Mouse (Mus musculus): ENCODE results near the gene Msrb3.

Gene Msrb3

DNA sequence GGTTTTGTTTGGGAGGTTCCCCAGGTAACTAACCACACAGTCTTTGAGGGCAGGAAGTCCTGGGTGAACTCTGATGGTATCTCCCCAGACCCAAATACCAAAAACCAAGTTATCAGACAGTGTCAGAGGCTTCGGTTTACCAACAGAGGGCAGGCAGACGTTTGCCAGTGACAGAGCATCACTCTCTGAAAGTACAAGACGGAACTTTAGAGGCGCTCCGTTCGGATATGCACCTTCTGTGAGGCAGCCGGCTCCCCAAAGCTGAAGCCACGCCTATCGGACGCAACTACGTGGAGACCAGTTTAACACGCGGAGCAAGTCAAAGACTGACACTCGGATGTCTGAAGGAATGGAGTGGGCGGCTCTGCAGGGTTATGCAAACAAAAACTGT, 3.0 kb downstream of the Msrb3 start:
- DNase-seq, result no peak

DNA sequence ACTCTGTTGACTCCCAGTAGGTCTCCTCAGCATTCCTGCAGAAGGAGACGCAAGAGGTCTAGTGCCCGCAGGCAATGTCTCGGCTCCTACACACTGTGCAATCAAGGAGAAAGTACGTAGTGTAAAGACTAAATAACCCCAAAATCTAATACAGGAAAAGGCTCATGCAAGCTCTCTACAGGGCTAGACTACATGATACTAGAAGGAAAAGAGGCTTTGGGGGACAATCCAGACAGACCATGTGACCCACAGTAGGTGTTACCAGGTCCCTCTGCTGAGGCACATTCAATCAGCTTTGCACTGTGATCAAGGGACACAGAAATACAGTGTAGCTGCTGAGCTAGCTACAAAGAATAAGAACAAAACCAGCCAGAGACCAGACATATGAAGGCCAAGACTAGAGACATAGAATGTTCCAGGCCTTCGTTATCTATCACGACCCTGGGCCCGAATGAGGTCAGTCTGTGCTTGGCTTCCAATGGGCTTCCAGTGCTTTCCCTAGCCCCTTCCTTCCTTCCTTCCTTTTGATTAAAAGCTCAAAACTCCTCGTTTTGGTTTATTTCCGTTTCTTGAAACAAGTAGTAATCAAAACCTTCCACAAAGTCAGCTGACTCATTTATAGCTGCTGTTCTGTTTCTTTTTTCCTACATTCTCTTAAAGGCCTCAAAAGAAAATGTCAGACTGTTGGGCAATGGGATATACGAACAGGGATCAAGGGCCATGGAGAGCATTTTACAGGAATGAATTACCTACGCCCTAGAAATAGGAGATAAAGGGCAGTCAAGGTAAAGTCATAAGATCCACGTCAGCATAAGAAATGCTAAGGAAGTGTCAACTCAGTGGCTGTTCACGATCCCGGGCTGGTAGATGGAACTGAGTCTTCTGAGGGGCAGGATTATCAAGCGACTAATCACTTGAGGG, 3.7 kb downstream of the Msrb3 start:
- no peak for DNase-seq

DNA sequence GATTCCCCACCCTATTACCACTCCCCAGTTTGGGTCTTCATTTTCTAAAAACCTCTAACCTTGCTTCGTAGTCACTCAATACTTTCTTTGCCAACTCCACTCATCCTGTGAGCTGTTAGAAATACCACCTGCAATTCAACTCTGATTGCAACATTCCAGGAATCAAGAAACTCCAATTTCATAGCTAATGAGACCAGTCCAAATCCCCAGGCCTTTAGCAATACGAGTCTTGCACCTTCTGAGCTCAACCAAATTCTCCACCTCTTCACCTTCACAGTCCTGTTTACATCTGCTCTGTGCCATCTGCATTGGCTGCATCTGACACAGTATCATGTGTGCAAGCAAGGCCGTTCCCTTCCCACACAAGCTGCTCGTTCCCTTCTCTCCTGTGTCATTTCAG, 5.0 kb downstream of the Msrb3 start:
- no peak for DNase-seq

DNA sequence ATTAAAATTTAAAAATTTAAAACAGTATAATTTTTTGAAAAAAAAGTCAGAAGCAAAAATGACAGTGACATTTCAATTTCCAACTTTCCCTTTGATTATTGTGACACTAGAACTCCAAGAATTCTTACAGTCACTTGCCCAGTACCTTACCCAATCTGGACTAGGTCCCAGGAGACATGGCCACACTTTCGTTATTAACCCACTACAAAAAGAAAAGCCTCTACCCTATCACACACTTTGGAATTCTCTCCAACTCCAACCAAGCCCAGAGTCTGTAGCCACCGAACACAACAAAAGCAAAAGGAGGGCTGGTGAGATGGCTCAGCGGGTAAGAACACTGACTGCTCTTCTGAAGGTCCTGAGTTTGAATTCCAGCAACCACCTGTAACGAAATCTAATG, 7.8 kb downstream of the Msrb3 start:
- DNase-seq, result no peak

DNA sequence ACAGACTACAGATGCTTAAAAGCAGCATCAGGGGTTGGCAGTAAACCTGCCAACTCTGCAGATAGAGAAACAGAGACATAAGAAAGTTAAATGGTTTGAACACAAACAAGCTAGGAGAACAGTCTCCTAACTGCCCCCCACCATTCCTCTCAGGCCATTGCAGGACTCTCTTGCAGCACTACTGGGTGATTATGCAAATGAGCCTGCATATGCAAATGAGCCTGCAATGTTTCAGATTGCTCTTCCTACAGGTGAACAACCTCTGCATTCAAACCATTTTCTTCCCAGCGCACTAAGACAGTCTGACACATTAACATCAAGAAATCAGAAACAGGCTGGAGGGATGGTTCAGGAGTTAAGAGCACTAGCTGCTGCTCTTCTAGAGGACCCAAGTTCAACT, 8.3 kb downstream of the Msrb3 start:
- DNase-seq, result no peak

DNA sequence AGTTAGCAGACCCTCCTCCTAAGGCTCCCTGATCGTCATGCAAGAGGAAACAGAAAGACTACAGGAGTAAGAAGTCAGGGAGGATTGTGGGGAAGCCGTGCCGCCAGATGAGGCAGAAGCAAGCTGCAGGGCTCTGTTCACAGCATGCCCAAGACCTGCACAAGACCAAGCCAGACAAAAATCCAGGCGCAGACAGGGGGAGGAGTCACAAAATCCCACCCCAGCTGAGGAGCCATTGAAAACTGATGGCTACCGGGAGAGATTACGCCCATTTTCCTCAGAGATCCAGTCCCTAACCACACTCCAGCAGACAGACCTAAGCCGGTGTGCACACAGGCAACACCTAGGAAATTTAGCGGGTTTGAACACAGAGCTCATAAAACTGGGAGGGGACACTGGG, 10.4 kb downstream of the Msrb3 start:
- DNase-seq, result no peak

DNA sequence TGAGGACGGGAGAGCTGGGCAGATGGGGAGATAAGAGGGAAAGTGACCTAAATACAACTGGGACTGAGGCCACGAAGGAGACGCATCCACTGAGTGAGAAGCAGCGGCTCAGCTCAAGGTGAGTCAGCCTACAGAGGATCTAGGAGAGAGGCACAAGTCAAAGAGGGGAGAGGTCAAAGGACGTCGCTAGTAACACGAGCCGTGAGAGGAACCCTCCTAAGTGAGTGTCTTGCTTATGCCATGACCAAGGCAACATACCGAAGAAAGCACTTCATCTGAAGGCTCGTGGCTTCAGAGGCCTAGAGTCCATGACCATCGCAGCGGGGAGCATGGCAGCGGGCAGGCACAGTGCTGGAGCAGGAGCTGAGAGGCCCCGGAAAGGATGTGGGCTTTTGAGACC, 14.7 kb downstream of the Msrb3 start:
- DNase-seq, result no peak

DNA sequence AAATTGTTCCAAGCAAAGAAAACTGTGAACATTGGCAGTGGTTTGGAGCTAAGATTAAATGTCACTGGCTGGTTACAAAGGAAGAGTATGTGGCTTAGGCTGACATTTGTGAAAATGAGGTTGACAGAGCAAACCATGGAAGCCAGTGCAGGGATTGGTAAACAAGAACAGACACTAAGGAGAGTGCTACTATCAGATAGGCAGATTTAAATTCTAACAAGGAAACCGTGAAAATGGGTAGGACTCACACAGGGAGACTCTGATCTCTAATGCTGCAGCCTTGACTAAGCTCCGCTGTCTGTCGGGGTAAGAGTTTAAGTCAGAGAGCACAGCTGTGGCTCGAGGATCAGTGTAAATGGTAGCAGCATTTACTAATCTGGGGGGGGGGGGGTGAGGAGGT, 15.2 kb downstream of the Msrb3 start:
- no peak for DNase-seq

DNA sequence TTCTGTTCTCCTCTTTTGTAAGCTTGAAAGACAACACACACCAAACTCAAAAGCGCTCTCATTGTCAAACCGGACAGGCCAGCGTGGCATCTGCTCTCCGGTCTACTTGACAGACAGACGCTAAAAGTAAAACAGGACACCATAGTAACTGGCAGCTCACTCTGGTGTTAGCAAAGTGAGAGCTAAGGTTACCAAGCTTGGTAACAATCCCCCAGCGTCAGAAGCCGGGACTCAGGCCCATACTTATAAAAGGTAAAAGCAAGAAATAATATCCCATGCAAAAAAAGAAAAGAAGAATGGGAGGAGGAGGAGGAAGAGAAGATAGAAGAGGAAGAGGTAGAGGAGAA, 15.9 kb downstream of the Msrb3 start:
- DNase-seq, result no peak

DNA sequence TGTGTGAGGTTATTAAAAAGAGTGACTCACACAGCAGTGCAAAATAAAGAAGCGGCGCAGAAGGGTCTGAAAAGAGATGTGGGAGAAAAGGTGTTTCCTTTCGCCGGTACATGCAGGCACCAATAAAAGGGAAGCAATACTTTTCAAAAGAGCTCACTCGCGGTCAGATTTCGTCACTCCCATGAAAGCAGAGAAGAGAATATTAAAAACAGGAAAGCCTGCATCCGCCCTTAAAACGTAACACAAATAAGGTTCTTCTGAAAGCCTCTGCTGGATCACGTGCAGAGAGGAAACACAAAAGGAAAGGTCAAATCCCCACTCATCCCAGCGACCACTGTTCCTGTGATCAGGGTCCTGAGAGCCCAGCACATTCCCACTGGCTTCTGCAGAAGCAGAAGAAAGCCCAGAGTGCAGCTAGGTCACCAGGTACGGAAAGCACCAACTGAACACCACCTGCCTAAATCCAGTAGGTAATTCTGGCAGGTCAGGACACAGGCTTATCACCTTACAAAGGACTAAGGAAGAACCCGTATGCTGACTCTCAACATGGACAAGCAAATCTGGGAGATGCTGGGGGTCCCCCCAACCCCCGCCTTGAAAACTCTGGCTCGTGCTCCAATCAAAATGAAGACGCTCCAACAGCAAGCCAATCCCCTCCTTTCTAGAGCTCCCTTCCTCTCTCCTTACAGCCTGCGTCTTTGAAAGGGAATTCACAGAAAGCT, 16.4 kb downstream of the Msrb3 start:
- peak; percentile 19 for DNase-seq

DNA sequence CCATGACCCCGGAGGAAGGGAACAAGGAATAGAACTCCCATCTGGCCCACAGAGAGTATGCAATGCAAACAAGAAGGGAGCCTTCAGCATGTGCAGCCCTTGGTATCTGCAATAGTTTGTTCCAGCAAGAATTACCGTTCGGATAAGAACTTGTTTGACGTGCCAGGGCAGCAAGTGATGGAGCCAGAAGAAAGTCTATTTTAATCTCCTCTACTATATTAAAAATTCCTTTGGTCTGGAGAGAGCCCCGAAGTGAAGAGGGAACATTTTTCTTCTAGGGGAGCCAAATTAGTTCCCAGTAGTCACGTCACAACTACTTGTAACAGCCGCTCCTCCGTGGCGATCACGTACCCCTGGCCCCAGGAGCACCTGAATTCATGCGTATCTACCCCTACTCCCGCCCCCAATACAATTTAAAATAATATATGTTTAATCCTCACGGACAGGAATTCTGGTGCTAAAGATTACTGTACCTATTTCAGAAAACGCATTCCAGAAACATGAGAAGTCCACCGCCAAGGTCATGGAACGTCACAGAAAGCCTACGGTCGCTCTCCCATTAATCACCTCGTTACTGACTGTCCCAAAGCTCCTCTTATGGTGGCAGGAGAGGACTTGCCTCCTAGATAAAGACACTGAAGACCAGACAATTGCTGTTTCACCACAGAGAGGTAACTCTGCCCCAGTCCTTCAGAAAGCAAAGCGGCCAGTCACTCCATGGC, 22.2 kb downstream of the Msrb3 start:
- DNase-seq, result no peak

DNA sequence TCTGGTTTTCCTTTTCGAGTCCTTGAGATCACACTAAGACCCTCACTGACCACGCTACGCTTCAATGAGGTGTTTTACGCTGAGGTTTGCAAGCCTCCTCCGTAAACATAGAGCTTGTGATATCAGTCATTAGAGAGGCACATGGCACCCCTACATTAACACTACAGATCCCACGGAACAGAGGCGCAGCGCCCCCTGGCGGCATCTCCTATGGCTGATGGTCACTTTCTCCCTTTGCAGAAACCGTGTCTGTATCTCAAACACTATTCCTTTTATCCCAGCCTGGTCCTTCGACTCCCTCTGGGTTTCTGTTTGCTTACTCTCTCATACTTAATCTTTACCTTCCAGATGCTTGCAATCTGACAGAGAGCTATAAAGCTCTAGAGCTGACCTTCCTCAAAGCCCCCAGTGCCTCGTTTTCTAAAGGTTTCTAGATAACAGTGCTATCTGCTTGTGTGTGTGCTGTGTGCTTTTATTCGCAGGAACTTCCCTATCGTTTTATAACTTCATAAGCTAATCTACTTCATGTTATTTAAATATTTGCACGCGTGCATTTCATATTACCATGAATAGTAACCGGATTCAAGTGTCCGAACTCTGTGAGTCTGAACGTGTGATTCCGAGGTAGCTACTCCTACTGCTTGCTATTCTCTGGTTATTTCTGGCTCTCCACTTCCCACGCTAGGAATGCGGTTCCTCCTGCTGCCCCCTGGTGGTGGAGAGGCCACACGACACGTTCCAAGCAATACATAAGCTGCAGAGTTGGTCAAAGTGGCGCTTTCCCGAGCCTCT, 23.0 kb downstream of the Msrb3 start:
- peak; percentile 47 for DNase-seq

DNA sequence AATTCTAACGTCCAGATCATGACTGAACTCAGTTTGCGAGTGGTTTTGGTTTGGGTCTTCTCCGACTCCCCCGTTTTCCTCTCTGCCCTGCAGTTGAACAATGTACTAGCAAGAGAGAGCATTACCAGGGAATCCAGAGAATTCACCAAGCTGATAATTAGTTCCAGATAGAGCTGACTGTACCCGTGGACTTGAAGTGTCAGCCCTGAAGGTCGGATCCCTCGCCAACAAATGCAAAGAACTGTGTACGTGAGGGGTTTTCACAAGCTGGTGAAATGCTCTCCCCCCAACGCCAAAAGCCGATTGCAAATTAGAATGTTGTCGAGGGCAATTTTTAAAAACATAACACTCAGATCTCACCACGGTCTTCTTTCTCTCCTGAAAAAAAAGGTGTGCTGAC, 24.6 kb downstream of the Msrb3 start:
- DNase-seq, result no peak

DNA sequence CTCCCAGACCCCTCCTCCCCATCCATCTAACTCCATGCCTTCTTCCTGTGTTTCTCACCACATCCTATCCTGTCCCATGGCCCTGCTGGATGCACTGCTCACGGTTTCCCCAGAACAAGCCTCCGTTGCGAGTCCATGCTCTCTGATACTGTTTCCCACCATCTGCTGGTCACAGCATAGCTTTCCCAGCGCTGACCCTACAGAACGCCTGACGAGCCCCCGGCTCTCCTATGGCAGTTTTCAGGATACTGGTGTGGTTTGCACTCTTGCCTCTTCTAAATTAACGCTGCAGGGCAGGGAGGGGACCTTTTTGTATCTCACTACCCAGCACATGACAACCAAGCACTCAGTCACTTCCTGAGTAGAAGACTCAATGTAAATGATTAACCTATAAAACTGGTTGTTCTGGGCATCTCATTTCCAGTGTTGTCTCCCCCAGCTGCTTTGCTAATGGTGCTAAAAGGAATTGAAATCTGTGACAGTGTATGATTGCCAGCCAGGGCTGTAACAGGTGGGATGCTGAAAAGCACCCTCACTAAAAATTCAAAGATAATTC, 25.2 kb downstream of the Msrb3 start:
- DNase-seq, result no peak

DNA sequence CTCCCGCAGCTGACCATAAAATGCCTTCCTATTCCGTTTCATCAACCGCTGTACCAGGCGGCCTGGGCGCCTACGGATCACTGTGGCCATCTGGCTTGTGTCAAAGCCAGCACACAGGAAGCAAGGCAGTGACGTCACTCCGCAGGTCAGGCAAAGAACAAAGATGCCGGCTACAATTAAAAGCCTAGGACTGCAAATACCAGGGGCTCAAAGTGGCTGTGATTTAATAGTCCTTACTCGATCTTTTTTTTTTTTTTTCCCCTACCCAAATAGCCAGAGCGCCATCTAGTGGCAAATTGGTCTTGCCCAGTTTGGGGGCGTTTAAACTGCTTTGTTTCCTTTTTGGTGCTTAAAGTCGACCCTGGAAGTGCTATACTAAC, 26.4 kb downstream of the Msrb3 start:
- DNase-seq, result peak; percentile 44

DNA sequence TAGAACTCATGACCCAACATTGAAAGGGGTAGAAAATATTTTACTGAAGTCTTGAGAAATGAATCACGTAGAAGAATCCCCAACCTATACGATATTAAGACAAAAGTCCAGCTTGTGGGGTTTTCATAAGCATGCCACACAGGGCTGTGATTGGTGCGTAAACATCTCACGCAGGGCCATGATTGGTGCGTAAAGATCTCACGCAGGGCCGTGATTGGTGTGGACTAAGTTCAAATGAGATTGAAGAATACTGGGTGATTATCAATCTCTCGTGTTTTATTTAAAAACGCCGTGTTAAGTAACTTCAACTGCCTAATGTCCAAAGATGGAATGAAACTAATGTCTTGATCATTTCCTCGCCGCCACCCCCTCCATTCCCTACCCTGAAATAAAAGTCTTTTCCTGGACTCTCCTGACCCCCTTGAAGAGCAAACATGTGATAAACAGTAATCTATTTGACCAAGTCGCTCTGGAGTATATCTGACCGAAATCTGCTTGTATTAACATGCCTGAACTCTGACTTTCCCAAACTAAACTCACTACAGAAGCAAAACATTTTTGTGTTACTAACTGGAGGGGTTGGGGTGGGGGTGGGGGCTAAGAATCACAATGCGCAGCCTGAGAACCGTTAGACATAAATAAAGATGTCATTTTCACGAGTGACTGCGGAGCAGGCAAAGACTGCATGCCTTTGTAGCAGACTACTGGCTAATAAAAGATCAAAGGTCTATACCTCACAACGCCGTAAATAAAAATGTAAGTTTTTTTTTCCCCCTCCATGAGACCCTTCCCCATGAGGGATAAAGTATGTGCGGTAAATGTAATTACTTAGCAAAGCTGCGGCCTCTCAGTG, 27.0 kb downstream of the Msrb3 start:
- no peak for DNase-seq

DNA sequence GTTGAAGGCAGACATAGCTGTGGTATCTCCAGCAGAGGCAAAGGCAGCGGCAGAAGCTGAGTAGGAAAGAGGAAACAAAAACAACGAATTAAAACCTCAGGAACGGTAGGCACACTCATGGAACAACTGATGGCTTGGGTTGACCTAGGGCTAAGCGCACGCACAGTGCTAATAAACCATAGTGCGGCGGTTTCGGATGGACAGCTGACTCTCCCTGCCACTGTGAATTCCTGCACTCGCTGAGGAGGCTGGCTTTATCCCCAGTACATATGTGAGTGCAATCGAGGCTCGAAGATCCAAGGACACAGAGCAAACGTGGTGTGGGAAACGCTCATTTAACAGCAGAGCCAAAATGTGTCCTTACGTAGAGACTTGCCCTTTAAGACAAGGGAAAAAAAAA, 27.8 kb downstream of the Msrb3 start:
- no peak for DNase-seq

DNA sequence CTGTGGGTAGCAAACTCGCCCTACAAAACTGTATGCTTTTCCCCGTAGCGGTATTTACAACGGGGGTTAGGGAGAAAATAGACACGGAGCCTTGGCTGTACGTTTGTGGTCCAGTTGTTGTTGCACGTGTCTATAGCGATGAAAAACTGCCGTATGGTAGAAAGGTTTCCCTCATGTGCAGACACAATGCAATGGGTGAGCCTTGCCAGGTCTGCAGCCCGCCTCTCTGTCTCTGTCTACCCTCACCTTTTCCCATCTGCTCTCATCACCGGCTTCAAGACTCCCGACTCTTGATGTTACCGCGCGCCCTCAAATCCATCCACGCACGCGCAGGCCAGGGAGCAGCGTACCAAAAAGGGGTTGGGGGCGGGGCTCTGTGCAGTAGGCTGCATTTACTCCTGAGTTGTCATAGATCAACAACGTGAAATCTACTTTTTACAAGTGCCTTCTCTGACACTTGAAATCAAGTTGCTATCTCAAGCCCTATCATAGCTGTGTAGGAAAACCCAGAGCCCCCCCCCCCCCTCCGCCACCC, 29.6 kb downstream of the Msrb3 start:
- DNase-seq, result no peak

DNA sequence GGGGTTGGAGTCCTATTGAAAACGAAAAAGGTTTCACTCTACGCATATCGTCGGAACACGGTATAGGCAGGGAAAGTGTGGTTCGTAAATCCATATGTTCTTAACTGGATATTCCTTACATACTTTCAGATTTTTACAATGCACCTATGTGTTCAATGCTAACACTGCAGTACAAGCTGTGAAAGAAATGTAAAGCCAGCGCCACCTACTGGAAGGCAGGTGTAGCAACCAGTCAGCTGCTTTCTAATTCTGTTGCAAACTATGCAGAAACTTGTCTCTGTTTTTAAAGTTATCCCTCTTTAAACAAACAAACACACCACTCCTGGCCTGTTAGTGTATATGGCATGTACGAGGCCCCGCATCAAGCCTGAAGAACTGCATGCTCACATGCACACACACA, 34.5 kb downstream of the Msrb3 start:
- no peak for DNase-seq

DNA sequence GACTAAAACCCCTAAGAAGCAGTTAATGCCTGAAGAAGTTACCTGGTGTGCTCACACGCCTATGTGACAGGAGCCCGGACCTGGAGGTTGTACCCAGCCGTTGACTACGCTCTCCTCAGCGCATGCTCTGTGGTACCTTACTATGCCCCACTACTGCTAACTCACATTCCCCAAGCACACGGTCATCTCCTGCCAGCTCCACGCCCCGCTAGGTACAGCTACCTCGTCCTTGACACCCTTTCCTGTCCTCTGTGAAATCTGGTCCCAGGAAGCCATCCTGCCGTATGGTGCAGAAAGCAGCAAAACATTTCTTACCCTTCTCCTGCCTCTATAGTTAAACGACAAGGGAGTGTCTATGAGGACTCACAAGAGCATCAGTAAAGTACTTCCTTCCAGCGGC, 37.2 kb downstream of the Msrb3 start:
- no peak for DNase-seq

DNA sequence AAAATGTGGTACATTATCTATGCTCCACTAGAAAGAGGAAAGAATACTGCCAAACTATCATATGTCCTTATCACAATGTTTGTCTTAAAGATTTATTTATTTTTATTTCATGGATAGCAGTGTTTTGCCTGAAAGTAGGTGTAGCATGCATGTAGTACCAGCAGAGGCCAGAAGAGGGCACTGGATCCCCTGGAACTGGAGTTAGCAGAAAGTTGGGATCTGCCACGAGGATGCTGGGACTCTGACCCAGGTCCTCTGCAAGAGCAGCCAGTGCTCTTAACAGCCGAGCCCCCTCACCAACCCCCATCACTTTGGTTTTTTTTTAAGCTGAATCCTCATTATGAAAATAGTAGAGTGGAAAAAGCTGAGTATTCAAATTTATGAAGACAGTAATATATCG, 37.7 kb downstream of the Msrb3 start:
- no peak for DNase-seq
